Mouse (Mus musculus): Measurements from ENCODE around the gene Srp54c. TPM values are rescaled to one million over a fixed set of nuclear protein-coding genes. Genes with fewer than 3 reads are reported as not detected.
A peak's percentile ranks its signal among the peaks of the same experiment; 100 is the strongest.

Srp54c gene
- total and polyA plus RNA-seq, 2 experiments = 4.2 to 62.3 TPM

DNA sequence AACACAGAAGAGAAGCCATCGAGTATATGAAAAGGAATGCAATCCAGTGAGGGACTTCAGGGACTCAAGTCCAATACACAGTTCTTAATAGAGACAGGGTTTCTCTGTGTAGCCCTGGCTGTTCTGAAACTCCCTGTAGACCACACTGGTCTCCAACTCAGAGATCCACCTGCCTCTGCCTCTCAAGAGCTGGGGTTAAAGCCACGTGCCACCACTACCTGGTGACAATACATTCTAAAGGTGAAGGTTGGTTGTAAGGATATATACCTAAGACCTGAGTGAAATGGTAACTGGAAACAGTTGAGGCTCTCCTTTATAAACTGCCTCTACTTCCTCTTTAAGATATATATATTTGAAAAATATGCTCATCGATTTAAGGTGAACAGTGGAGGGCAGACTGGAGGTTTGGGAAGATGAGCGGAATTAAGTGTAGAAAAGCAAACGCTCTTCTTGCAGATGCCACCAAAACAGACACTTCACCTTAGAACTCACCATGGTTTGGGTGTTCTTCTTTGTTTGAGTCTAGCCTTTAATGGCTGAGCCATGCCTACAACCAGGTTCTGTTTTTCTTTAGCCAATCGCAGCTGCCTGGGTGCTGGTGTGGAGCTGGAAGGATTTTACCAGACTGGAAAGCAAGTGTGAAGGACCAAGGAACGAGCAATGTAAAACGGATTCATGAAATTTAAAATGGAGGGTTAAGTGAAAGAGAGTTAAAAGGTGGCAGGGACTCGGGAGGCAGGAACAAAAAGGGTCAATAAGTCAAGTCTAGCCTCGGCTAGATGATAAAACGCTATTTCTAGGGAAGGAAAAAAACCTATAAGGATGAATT is 71.7 kb downstream of the Srp54c start:
- Histone ChIP-seq H3K79me2 (ENCODE audit: control insufficient read depth, insufficient read depth, low read length) (peaks cover 4% of the 10 kb centered on the region; the same call in 1 of the 2 replicates), H3K27me3 (ENCODE audit: control insufficient read depth, insufficient read depth, low read length) (no peaks in the 10 kb centered on the region), H3K36me3 (ENCODE audit: control insufficient read depth, insufficient read depth, low read length) (peaks cover 11% of the 10 kb centered on the region), H3K27ac (replicated peaks; ENCODE audit: insufficient read depth, low read depth, low read length) (no peak overlapping the region), H3K9ac (ENCODE audit: low read depth, low read length) (peak overlapping the region; percentile 83; the same call in 1 of the 2 replicates), H3K4me3 (ENCODE audit: insufficient read depth, low read depth, low read length) (peak overlapping the region; percentile 84; the same call in 1 of the 2 replicates), H3K4me1 (ENCODE audit: control insufficient read depth, insufficient read depth, low read length) (peaks cover 8% of the 10 kb centered on the region)
- TF ChIP-seq POLR2A (IDR thresholded peaks at IDR 0.05; ENCODE audit: extremely low read depth, insufficient read depth, low read length) = no peak
- no peak for TF ChIP-seq CTCF (IDR thresholded peaks at IDR 0.05; ENCODE audit: low read depth, low read length)
- 43% methylated on average over 11 of the region's 11 CpGs for WGBS
- peak; percentile 6 for DNase-seq (ENCODE audit: extremely low read depth, low read depth, low spot score)

DNA sequence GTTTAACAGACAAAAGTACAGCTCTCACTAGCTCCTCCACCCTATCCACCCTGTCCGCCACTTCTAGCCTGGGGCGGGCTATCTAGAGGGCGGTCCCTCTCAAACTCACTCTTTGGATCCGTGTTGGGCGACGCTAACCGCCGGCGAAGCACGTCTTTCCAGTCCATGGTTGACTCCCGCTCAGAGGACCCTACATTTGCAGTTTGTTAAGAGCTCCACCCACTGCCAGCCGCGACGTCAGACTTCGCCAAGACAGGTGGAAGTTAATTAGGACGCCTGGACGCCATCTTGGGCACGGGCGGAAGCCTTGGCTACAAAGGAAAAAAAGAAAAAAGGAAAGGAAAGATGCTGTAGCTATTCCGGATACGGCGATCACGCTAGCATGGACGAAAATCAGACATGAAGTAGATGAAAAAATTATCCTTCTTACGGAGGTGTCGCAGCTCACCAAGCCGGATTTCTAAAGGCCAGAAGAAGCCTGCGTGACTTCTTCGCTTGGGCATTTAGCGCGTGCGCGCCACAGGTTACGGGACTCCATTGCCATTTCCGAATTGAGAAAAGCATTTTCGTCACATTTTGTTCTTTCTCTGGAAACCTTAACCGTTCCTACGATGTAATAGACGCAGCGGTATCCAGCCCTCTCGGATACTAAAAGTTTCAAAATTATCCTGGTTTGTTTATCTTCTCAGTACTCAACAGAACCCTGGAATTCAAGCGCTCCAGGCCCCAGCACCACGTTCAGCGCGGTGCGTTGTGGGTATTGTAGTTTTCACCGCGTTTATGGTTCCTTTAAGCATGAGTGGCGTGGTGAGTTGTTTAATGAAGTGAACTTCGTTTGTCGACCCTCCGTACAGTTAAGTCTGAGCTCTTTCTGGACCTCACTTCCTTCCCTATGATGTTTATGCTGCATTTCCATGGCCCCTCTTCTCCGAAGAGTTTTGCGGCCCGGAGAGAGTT is 72.8 kb downstream of the Srp54c start, which contains the start of gene Ppp2r3c:
Gene Ppp2r3c, minus strand, starts transcription at position 514 of the 957 bp plus-strand sequence.
- Histone ChIP-seq H3K9ac (ENCODE audit: low read depth, low read length) (peak within 1 kb of the TSS; percentile 83), H3K36me3 (ENCODE audit: control insufficient read depth, insufficient read depth, low read length) (peaks cover 7% of the 10 kb centered on the region; the same call in 1 of the 2 replicates), H3K79me2 (ENCODE audit: control insufficient read depth, insufficient read depth, low read length) (peaks cover 4% of the 10 kb centered on the region; the same call in 1 of the 2 replicates), H3K27me3 (ENCODE audit: control insufficient read depth, insufficient read depth, low read length) (no peaks in the 10 kb centered on the region), H3K27ac (replicated peaks; ENCODE audit: insufficient read depth, low read depth, low read length) (peak within 1 kb of the TSS; percentile 76), H3K4me1 (ENCODE audit: control insufficient read depth, insufficient read depth, low read length) (peaks cover 8% of the 10 kb centered on the region), H3K4me3 (ENCODE audit: insufficient read depth, low read depth, low read length) (peak within 1 kb of the TSS; percentile 84)
- DNase-seq (ENCODE audit: extremely low read depth, low read depth, low spot score) = peak; percentile 92
- 0 out of 2 replicates have a peak, but pooled peaks have one; percentile 54 for TF ChIP-seq POLR2A (IDR thresholded peaks at IDR 0.05; ENCODE audit: extremely low read depth, insufficient read depth, low read length)
- no peak for TF ChIP-seq CTCF (IDR thresholded peaks at IDR 0.05; ENCODE audit: low read depth, low read length)
- under 1% methylated on average over 55 of the region's 55 CpGs for WGBS

DNA sequence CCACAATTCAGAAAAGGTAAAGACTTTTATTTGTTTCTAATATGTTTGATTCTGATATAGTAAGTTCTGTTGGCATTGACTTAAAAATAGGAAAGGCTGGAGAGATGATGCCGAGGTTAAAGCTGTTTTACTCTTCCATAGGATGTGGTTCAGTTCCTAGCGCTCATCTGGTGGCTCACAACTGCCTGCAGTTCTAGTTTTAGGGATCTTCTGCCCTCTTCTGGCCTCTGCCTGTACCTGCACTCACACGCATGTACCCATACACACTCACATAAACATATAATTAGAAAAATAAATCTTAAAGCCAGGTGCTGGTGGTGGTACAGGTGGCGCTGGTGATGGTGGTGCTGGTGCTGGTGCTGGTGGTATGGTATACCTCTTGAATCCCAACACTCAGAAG is 76.4 kb downstream of the Srp54c start:
- H3K9ac ChIP-seq (ENCODE audit: low read depth, low read length) = no peak overlapping the region
- WGBS = 100% methylated on average over 4 of the region's 4 CpGs
- H3K4me3 ChIP-seq (ENCODE audit: insufficient read depth, low read depth, low read length) = no peak overlapping the region
- peaks cover 7% of the 10 kb centered on the region; the same call in 1 of the 2 replicates for H3K36me3 ChIP-seq (ENCODE audit: control insufficient read depth, insufficient read depth, low read length)
- H3K79me2 ChIP-seq (ENCODE audit: control insufficient read depth, insufficient read depth, low read length) = peaks cover 4% of the 10 kb centered on the region; the same call in 1 of the 2 replicates
- no peaks in the 10 kb centered on the region for H3K27me3 ChIP-seq (ENCODE audit: control insufficient read depth, insufficient read depth, low read length)
- peaks cover 6% of the 10 kb centered on the region for H3K4me1 ChIP-seq (ENCODE audit: control insufficient read depth, insufficient read depth, low read length)
- H3K27ac ChIP-seq (replicated peaks; ENCODE audit: insufficient read depth, low read depth, low read length) = no peak overlapping the region
- no peak for DNase-seq (ENCODE audit: extremely low read depth, low read depth, low spot score)
- TF ChIP-seq POLR2A (IDR thresholded peaks at IDR 0.05; ENCODE audit: extremely low read depth, insufficient read depth, low read length) (no peak), CTCF (IDR thresholded peaks at IDR 0.05; ENCODE audit: low read depth, low read length) (no peak)

DNA sequence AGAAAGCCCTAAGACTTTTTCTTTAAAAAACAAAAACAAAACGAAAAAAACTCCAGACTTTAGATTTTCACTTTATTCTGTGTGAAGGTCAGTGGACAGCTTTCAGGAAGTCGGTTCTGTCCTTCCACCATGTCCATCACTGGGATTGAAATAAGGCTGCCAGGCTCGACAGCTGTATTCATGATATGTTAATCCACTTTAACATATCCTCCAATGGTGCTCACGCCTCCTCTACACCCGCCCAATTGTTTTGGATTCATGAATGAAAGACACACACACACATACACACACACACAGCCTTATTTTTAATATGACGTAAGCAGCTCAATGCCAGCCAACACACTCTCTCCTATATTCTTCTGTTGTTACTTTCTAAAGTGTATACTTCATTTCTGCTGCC is 77.6 kb downstream of the Srp54c start:
- peaks cover 4% of the 10 kb centered on the region; the same call in 1 of the 2 replicates for H3K79me2 ChIP-seq (ENCODE audit: control insufficient read depth, insufficient read depth, low read length)

DNA sequence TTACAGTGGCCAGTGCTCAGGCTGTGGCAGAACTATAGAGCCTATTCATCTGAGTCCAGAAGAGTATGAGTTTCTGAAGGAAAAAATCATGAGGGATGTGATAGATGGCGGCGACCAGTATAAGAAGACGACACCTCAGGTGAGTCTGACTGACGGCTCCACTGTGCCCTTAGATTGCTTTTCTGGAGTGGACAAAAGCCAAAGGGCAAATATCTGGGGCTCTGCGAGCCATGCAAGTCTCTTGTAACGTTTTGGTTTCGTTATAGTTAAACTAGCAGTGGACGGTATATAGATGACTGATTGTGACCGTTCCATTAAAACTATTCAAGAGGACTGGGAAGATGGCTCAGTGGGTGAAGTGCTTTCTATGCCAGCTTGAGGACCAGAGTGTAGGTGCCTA is 78.8 kb downstream of the Srp54c start:
- no peaks in the 10 kb centered on the region for H3K27me3 ChIP-seq (ENCODE audit: control insufficient read depth, insufficient read depth, low read length)
- no peak for DNase-seq (ENCODE audit: extremely low read depth, low read depth, low spot score)
- H3K4me1 ChIP-seq (ENCODE audit: control insufficient read depth, insufficient read depth, low read length) = peaks cover 3% of the 10 kb centered on the region; the same call in 1 of the 2 replicates
- TF ChIP-seq POLR2A (IDR thresholded peaks at IDR 0.05; ENCODE audit: extremely low read depth, insufficient read depth, low read length) = no peak
- TF ChIP-seq CTCF (IDR thresholded peaks at IDR 0.05; ENCODE audit: low read depth, low read length) = no peak
- no peak overlapping the region for H3K9ac ChIP-seq (ENCODE audit: low read depth, low read length)
- H3K4me3 ChIP-seq (ENCODE audit: insufficient read depth, low read depth, low read length) = no peak overlapping the region
- peaks cover 7% of the 10 kb centered on the region; the same call in 1 of the 2 replicates for H3K36me3 ChIP-seq (ENCODE audit: control insufficient read depth, insufficient read depth, low read length)
- H3K79me2 ChIP-seq (ENCODE audit: control insufficient read depth, insufficient read depth, low read length) = peaks cover 4% of the 10 kb centered on the region; the same call in 1 of the 2 replicates
- H3K27ac ChIP-seq (replicated peaks; ENCODE audit: insufficient read depth, low read depth, low read length) = no peak overlapping the region
- WGBS = 93% methylated on average over 9 of the region's 9 CpGs

More for the DNA sequence above, 77.6 kb downstream of the Srp54c start:
- no peak overlapping the region for H3K9ac ChIP-seq (ENCODE audit: low read depth, low read length)
- peaks cover 3% of the 10 kb centered on the region; the same call in 1 of the 2 replicates for H3K4me1 ChIP-seq (ENCODE audit: control insufficient read depth, insufficient read depth, low read length)
- 90% methylated on average over 6 of the region's 6 CpGs for WGBS
- DNase-seq (ENCODE audit: extremely low read depth, low read depth, low spot score) = no peak
- no peaks in the 10 kb centered on the region for H3K27me3 ChIP-seq (ENCODE audit: control insufficient read depth, insufficient read depth, low read length)
- H3K27ac ChIP-seq (replicated peaks; ENCODE audit: insufficient read depth, low read depth, low read length) = no peak overlapping the region
- peaks cover 7% of the 10 kb centered on the region; the same call in 1 of the 2 replicates for H3K36me3 ChIP-seq (ENCODE audit: control insufficient read depth, insufficient read depth, low read length)
- TF ChIP-seq CTCF (IDR thresholded peaks at IDR 0.05; ENCODE audit: low read depth, low read length) (no peak), POLR2A (IDR thresholded peaks at IDR 0.05; ENCODE audit: extremely low read depth, insufficient read depth, low read length) (no peak)
- H3K4me3 ChIP-seq (ENCODE audit: insufficient read depth, low read depth, low read length) = no peak overlapping the region

All from liver, adult 2 months (tissue).